Mouse (Mus musculus): ENCODE measurements around the gene Tmem248. TPM values are rescaled to one million over a fixed set of nuclear protein-coding genes. Genes with fewer than 3 reads are reported as not detected.

Gene Tmem248
- 10 to 100 TPM; 29.3 to 30.0 TPM for total RNA-seq (2021)
- long read RNA-seq, experiment 1, transcript Tmem248-202 (7 exons, 3,570 nt): major isoform, 35 of 45 reads
- long read RNA-seq, experiment 1, partial matches to known transcripts: 1 of 45 reads
- long read RNA-seq, experiment 1, other reads (novel, unspliced or antisense): 9 of 45 reads
- long read RNA-seq, experiment 2, transcript Tmem248-202 (7 exons, 3,570 nt): major isoform, 52 of 66 reads
- long read RNA-seq, experiment 2, partial matches to known transcripts: 4 of 66 reads
- long read RNA-seq, experiment 2, other reads (novel, unspliced or antisense): 10 of 66 reads

DNA sequence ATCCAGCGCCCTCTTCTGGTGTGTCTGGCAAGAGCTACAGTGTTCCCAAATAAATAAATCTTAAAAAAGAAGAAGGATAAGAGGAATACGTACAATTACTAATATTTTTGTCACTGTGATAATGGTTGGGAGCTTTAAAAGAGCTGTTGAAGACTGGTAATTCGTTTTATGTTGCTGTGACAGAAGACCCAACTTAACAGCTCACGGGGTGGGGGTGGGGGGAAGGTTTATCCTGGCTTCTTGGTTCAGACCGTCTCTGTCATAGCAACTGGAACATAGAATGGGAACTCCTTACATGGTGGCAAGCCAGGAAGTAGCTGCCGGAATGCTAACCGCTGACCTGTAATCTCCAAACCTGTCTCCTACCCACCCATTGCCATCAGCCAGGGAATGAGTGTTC lies at the start of gene Tmem248:
Tmem248 (plus strand) TSS at position 301 of the 400 bp plus-strand sequence.
- DNase-seq (ENCODE audit: low spot score in 2 of 2): no peak

DNA sequence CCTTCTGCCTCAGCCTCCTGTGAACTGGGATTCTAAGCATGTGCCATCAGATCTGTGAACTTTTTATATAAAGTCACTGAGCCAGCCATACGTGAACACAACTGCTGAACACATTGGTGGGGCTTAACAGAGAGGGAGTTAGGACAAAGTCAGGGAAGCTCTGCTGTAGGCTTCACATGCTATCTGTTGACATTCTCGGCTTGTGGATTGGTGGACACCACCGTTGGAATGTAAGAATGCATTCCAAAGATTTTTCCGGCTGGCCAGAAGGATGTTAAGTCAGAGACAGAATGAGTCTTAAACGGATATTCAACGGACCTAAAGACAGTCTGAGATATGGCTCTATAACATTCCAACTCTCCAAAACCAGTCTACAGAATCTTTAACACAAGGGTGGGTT lies 47.8 kb upstream of the Tmem248 start:
- no peak for DNase-seq (ENCODE audit: low spot score in 2 of 2)

DNA sequence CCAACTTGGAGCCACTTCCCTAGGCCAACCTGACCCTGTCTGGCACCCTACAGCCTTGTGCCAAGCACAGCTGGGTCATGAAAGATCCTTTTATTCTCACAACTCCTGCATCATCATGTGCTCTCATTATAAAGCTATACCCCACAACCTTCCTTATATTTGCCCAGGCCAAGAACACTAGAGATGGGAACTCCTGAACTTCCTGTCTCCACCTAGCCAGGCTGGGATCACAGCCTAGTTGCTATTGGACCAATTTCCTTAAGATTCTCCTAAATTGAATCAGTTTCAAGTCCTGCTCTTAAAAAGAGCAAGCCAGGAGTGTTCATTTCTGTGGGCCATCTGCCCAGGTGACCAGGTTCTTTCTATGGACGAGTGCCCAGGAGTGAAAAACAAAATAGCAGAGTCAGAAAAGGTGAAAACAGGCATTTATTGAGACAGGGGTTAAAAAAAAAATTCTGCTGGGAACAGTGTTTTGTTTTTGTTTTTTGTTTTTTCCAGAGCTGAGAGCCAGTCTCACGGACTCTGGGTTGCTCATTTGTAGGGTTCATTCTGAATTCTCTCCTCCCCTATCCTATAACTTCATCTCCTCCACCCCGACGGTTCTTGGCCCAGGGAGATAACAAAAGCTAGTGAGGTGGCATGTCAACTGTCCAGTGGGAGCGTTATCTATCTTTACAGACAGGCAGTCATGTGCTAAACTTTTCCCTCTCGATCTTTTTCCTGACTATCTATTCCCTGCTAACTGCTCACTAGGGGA lies 46.0 kb upstream of the Tmem248 start:
- DNase-seq (ENCODE audit: low spot score in 2 of 2): no peak

DNA sequence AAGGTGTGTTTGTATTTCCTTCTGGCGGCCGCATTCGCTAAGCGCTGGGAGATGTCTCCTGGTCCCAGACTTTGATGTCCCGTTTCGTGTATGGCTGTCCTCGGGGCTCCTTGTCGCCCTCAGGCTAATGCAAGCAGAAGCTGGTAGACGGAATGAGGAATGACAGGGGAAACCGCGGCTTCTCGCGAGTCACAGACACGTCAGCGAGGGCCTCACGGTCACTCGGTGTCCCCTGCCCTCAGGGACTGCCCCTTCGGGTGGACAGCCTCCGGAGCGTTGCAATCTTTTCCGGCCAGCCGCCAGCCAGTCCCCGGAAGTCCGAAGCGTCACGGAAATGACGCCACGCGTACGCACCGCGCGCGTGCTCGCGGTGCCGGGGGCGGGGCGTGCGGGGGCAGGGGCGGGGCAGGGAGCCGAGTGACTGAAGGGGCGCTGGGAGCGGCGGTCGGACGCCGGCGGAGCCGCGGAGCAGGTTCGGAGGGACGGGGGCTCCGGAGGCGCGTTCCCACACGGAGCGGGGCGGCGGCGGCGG lies 45.4 kb upstream of the Tmem248 start, which contains the start of gene Rabgef1:
Rabgef1 (plus strand) TSS at position 376 of the 532 bp plus-strand sequence.
- DNase-seq (ENCODE audit: low spot score in 2 of 2): peak; percentile 92 to 94

DNA sequence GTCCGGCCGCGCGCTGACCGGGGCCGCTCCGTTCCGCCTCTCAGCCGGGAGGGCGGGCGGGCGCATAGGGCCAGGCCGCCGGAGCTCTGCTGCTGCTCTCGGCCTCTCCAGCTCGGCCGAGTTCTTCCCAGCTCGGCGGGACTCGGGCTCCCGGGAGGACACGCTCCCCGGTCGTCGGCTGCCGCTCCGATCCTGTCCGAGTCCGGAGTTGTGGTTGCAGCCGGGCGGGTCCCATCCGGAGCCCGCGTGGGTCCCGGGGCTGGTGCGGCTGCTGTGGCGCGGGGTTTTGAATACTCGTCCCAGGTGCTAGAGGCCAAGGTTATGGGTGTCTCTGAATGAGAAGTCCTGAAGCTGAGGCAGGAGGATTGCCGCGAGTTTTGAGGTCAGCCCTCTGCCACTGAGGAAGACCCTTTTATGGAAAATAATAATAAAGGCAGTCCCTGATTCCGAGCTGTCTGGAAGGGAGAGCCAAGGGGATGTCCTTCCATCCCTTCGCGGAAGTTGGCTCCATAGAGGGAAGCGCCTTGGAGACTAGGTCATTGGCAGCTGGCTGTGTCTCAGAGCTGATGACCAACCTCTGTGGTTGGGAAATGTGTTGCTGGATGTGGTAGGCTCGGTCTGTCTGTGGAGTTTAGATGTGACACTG lies 44.8 kb upstream of the Tmem248 start:
- DNase-seq (ENCODE audit: low spot score in 2 of 2): peak in 1 of 2 experiments; percentile 31

DNA sequence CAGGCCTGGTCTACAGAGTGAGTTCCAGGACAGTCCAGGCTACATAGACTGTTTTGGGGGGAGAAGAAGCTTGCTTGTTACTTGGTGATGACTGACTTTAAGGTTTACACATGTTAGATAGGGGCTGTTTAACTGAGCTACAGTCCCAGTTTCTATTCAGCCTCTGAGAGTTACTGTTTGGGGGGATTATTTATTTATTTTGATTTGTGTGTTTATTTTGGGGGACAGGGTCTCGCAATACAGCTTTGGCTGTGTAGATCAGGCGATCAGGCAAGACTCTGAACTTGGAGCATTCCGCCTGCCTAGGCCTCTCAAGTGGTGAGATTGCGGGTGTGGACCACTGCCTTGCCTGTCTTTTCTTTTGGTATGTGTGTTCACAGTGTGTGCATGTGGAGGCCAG lies 43.9 kb upstream of the Tmem248 start:
- DNase-seq (ENCODE audit: low spot score in 2 of 2): no peak

DNA sequence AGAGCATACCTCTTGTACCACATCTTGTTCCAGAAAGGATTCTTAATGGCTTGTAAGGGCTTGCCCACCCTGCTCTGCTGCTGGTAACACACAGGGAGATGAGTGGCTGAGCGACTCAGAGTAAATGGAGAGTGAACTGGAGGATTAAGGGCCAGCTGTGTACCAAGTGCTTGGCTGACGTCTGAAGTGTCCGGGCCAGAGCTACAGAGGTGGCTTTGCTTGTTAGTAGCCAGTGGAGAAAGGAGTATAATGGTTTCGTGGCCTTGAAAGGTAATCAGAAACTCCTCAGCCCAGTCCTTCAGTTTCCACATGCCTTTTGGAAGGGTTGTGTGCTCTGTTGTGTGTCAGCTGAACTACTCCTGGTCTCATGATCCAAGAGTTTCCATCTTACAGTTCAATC lies 39.0 kb upstream of the Tmem248 start:
- no peak for DNase-seq (ENCODE audit: low spot score in 2 of 2)

DNA sequence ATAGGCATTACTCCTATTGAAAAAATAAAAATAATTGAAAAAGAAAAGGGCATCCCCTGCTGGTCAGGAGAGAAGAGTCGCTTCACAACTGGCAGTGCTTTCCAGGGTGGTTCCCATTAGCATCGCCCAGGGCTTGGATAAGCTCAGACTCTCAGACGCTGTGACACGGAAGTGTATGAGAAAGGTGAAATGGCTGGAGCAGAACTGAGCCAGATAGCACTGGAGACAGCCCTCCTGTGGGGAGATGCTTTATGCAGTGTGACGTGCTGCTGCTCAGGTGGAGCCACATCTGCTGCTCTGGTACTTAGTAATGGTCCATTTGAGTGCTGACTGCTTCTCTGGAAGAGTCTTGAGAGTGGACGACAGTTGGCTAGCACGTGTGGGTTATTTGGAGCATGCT lies 36.5 kb upstream of the Tmem248 start:
- no peak for DNase-seq (ENCODE audit: low spot score in 2 of 2)

DNA sequence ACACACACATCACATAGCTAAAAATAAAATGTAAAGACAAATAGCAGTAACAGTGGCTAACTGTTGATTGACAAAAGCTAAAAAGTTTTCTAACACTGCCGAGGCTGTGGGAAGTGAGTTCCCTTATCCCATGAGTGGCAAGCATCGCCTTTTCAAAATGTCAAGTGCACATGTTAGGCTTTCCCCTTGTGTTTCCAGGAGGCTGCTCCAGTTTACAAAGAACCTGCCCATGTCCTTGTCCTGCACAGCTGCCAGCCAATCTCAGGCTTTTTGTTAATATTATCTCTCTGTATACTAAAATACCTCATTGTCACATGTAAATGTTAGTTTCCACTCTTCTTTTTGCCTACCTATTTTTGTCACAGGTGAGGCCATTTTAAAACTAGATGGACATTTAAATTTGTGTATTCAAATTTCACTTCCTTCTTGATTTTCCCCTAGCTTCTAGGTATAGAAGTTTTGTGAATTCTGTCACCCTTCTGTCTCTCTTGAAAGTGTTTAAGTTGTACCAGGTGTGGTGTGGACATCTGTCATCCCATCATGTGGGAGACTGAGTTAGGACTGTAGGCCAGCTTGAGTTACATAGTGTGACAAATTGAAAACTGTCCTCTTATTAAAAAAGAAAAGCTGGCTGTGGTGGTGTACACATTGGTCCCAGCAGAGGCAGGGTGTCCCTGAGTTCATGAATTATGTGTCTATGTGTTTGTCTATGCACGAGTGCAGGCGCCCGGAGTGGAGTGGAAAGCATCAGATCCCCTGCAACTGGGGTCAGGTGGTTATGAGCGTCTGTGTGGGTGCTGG lies 34.9 kb upstream of the Tmem248 start:
- DNase-seq (ENCODE audit: low spot score in 2 of 2): no peak

DNA sequence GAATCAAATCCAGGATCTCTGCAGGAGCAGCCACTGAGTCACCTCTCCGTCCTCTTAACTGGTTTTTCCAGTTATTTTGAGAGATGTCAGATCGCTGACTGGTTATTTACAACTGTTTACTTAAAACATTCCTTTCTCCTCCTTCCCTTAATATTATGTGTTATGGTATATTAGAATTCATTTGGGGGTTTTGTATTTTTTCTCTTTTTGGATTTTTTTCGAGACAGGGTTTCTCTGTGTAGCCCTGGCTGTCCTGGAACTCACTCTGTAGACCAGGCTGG lies 34.4 kb upstream of the Tmem248 start:
- no peak for DNase-seq (ENCODE audit: low spot score in 2 of 2)

DNA sequence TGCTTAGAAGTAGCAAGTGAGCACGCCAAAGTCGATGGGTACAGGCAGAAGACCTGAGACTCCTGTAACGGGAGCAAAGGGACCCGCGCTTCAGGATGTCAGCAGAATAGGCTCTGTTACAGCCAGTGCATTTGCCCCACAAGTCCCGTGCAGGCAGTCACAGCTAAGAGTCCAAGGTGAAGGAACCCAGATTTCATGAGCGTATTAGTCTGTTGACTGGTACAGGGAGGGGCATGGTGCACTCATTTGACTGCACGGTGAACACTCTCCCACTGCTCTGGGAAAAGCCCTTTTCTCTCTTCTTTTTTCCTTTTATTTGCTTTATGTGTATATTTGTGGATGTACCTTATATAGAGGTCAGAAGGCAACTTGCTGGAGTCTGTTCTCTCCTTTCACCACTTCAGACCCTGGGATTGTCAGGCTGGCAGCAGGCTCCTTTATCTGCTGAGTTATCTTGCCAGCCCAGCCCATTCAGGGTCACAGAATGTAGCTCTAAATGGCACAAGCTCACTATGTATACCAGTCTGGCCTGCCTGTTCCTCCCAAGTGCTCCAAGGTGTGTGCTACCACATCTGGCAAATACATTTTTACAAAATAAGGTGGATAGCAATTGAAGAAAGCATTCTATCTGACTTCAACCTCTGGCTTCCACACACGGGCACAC lies 32.6 kb upstream of the Tmem248 start:
- DNase-seq (ENCODE audit: low spot score in 2 of 2): no peak

DNA sequence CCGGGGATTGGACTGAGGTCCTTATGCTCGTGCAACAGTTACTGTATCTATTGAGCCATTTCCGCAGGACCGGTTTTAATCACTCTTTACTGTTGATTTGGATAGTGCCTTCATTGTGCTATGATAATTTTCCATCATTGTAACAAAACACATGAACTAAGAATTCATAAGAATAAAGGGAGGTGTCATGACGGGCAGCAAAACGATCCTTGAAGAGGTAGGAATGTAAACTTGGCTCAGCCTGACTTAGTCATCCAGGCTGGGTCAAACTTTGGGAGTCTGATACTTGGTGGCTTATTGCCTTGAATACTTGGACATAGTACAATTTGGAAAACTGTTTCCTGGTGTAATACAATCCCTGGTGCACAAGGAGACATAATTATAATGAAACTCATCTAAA lies 31.6 kb upstream of the Tmem248 start:
- DNase-seq (ENCODE audit: low spot score in 2 of 2): no peak

DNA sequence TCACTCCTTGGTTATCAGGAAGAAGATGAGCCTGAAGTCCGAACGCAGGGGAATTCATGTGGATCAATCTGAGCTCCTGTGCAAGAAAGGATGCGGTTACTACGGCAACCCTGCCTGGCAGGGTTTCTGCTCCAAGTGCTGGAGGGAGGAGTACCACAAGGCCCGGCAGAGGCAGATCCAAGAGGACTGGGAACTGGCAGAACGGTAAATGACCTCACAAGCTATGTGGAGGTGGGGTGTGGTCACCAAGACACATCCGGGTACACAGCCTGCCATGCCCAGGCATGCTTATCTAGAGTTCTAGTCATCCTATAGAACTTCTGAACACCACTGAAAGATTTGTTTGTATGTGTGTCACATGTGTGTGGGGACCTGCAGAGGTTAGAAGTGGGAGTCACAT lies 29.5 kb upstream of the Tmem248 start:
- DNase-seq (ENCODE audit: low spot score in 2 of 2): no peak

DNA sequence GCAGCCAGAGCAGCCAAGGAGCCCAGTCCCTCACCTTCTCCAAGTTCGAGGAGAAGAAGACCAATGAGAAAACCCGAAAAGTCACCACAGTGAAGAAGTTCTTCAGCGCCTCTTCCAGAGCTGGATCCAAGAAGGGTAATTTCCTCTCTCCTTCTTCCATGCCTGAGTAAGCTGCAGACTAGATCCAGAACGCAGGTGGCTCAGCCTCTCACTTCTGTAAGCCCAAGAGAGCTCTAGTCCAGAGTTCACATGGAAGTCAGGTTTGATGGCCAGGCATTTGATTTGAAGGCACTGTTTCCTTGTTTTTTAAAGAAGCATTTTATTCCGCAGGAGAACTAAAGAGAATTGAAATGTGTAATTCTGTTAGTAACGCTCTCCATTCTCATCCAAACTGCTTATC lies 26.0 kb upstream of the Tmem248 start:
- no peak for DNase-seq (ENCODE audit: low spot score in 2 of 2)

DNA sequence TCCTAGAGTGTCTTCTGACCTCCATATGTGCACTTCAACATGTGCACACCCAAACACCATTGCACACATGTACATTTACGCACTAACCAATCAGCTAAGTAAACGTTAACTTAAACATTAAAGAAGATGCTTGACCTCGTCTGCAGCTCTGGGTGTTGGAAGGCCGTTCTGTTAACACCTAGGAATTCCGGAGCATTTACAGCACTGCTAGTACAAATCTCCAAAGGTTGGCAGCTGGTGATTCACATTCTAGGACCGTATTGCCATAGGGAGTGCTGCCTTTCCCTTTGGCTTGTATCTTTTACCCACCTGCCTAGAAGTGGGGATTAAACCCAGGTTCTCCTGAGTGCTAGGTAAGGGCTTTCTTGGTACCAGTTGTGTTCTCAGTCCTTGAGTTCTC lies 25.0 kb upstream of the Tmem248 start:
- no peak for DNase-seq (ENCODE audit: low spot score in 2 of 2)

DNA sequence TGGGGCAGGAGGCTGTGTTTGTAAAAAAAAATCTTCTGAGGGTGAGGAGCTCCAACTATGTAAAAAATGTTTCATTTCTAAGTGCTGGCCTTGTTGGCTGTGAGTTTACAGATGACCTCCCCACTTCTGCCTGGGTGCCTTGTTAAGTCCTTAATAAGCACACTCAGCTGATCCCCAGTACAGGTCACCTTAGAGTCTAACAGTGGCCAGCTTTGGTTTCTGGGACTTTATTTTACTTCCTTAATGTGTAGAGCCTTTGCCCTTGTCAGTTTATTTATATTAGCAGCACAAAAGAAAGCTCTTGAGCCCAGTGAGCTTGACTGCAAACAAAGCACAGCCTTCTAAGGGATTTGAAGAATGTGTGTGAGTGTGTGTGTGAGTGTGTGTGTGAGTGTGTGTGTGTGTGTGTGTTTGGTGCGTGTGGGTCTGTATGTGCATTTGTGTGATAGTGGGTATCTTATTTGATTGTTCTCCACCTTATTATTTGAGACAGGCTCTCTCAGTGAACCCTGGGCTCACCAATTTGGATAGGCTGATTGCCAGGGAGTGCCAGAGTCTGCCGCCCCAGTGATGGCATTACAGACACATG lies 24.4 kb upstream of the Tmem248 start:
- no peak for DNase-seq (ENCODE audit: low spot score in 2 of 2)

DNA sequence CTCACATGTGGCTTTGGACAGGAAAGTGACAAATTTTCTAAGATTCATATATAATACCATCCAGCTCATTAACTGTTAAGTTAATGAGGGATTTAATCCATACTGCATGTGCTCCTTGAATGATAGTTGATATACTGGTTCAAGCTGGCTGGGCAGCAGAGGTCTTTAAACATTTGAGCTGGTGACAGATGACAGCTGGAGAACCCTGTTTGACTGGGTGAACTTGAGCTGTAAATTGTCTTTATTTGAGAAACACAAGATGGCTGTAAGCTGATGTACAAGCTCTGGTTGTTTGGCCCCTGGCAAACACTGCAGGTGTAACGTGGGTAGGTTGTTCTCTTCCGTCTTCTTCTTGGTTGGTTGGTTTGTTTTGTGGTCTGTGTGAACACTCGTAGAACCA lies 23.1 kb upstream of the Tmem248 start:
- no peak for DNase-seq (ENCODE audit: low spot score in 2 of 2)

DNA sequence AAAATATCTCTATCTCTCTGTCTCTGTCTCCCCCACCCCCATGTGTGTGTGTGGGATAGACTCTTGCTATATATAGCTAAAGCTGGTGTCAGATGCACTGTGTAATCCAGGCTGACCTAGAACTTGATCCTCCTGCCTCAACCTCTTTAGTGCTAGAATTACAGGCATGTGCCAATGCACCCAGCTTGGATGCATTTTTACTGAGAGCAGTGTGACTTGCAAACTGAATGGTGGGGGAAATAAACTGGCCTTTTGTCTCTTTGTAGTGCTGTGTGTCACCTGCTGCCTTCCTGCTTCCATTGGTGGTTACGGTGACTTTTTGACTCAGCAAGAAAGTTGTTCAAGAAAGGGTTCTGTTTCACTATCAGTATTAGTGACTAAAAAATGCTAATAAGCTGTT lies 20.6 kb upstream of the Tmem248 start:
- no peak for DNase-seq (ENCODE audit: low spot score in 2 of 2)

DNA sequence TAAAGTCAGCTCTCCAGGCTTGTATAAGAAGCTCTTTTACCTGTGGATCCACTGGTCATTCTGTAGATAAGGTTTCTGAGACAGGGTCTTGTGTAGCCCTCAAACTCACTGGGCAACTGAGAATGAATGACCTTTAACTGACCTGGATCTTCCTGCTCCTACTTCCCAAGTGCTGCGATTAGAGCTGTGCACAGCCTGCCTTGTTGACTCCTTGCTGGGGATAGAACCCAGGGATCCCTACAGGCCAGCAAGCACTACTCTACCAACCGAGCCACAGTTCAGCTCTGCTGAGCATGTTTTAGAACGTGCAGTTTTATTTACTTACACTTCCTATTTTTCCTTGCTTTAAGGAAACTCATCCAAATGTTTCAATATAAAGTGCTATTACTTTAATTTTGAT lies 19.4 kb upstream of the Tmem248 start:
- DNase-seq (ENCODE audit: low spot score in 2 of 2): no peak

DNA sequence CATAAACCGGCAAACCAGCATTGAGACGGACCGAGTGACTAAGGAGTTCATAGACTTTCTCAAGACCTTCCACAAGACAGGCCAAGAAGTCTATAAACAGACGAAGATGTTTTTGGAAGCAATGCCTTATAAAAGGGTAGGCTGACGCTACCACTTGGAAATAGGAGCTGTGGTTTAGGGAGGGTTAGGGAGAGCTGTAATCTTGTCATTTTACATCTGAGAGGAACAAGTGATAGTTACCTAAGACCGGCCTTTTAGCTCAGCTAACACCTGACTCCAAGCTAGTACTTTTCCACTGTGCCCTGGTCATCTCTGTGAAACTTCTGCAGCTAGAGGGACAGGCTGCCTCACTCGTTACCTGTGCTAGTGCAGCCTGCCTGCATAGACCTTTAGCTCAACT lies 18.9 kb upstream of the Tmem248 start:
- no peak for DNase-seq (ENCODE audit: low spot score in 2 of 2)

Measured in gastrocnemius, postnatal 4 days (tissue).